Mouse (Mus musculus) C2C12 (cell line): Measurements from ENCODE around the gene Sh3tc1. TPM values are rescaled to one million over a fixed set of nuclear protein-coding genes. Genes with fewer than 3 reads are reported as not detected.

ENCODE experiments used
- H3K27me3 ChIP-seq: one replicate; pipeline ENCODE4 v1.6.1; 2011; ENCODE audit not compliant: control insufficient read depth, insufficient read depth, insufficient read length
- H3K36me3 ChIP-seq: one replicate; pipeline ENCODE4 v1.6.1; 2011; ENCODE audit not compliant: control insufficient read depth, insufficient read depth
- H3K4me3 ChIP-seq: one replicate; pipeline ENCODE4 v1.5.1; 2011; ENCODE audit warnings: mild to moderate bottlenecking, control low read depth; ENCODE audit not compliant: poor library complexity, insufficient read depth, severe bottlenecking
- H3K79me2 ChIP-seq: one replicate; pipeline ENCODE4 v1.6.1; 2011; ENCODE audit not compliant: control insufficient read depth, insufficient read depth
- H3K79me3 ChIP-seq: one replicate; pipeline ENCODE4 v1.6.1; 2011; ENCODE audit warnings: low read depth, control low read depth
- H3ac ChIP-seq: one replicate; pipeline ENCODE3; 2011; ENCODE audit warnings: low read depth; ENCODE audit not compliant: control insufficient read depth, insufficient read length
- CEBPB ChIP-seq: IDR thresholded peaks from one replicate; pipeline ENCODE4 v1.6.1; 2011; ENCODE audit warnings: low read depth, mild to moderate bottlenecking, control low read depth, moderate library complexity
- CTCF ChIP-seq: IDR thresholded peaks from one replicate; pipeline ENCODE4 v1.5.1; 2011; ENCODE audit not compliant: control insufficient read depth, insufficient read depth, insufficient read length
- FOSL1 ChIP-seq: IDR thresholded peaks from one replicate; pipeline ENCODE4 v1.8.0; 2011; ENCODE audit warnings: mild to moderate bottlenecking, low read length; ENCODE audit not compliant: poor library complexity, insufficient read depth, severe bottlenecking
- MAX ChIP-seq: IDR thresholded peaks from one replicate; pipeline ENCODE4 v1.6.1; 2011; ENCODE audit warnings: mild to moderate bottlenecking, control low read depth
- MYOD1 ChIP-seq: IDR thresholded peaks from one replicate; pipeline ENCODE4 v1.6.1; 2011; ENCODE audit warnings: low read depth; ENCODE audit not compliant: control insufficient read depth, insufficient read length
- MYOG ChIP-seq: IDR thresholded peaks from one replicate; pipeline ENCODE4 v1.6.1; 2011; ENCODE audit not compliant: control insufficient read depth, insufficient read length; ENCODE audit errors: extremely low read depth
- USF1 ChIP-seq: IDR thresholded peaks from one replicate; pipeline ENCODE4 v1.6.1; 2011; ENCODE audit warnings: low read depth, mild to moderate bottlenecking, control low read depth, moderate library complexity
- polyA plus RNA-seq: library from polyadenylated mRNA; unstranded; fragments of >200 nt; fragmentation: generic; extraction: Trizol; gene quantifications from one replicate; pipeline ENCODE4 v1.2.1, GENCODE M21; 2012; ENCODE audit warnings: missing spikeins

Gene Sh3tc1
- polyA plus RNA-seq, 1 experiment: 0.20 TPM

DNA sequence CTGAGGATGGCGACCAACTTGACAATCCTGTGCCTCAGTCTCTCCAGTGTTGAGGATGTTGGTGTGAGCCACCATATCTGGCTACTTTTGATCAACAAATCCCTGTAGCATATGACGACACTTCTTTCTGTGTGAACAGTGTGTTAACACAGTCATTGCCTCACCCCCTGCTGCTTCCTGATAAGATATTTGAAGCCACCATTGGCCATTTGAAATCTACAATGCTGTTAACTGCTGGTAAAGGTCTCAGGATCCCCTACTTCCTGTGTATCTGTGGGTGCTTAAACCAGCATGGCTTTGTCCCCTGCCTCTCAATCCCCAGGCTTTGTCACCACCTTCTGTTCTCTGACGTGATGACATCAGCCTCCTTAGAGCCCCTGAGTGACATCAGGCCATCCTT lies 54.7 kb downstream of the Sh3tc1 start:
- Histone ChIP-seq H3K79me2 (no peaks in the 10 kb centered on the region), H3K79me3 (no peaks in the 10 kb centered on the region), H3K4me3 (no peak overlapping the region), H3K36me3 (no peaks in the 10 kb centered on the region), H3K27me3 (no peaks in the 10 kb centered on the region), H3ac (no peak overlapping the region)
- TF ChIP-seq CEBPB: no peak

DNA sequence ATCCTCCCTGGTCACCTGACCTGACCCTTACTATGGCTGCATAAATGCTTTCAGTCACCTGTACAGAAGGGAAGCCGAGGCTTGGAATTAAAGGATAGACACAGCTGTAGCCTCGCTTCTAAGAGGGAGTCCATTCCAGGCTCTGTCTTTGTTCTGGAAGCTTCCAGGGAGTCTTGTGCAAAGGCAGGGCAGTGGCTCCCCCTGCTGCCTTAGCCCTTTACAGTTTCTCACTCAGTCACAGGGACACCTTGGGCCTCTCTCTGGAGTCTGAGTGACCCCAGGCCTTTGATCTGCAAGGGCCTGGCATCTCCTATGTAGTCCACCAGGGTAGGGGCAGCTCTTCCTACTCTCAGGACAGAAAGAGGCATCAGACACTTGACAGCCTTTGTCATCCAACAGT lies 58.8 kb downstream of the Sh3tc1 start:
- Histone ChIP-seq H3K27me3 (peaks cover 4% of the 10 kb centered on the region), H3K79me3 (no peaks in the 10 kb centered on the region), H3K79me2 (no peaks in the 10 kb centered on the region), H3K4me3 (no peak overlapping the region), H3ac (no peak overlapping the region), H3K36me3 (no peaks in the 10 kb centered on the region)
- TF ChIP-seq CTCF: peak; percentile 22
- TF ChIP-seq USF1: no peak
- no peak for TF ChIP-seq CEBPB
- no peak for TF ChIP-seq FOSL1

GRCm38 (mm10) chr5:35679256-35680155 lies 60.3 kb downstream of the Sh3tc1 start, which contains the start of gene Htra3:
Gene Htra3, minus strand, starts transcription at chr5:35679782.
- Histone ChIP-seq H3K4me3 (no peak within 1 kb of the TSS), H3K79me3 (no peaks in the 10 kb centered on the region), H3ac (no peak within 1 kb of the TSS), H3K27me3 (peaks cover 4% of the 10 kb centered on the region), H3K36me3 (no peaks in the 10 kb centered on the region), H3K79me2 (no peaks in the 10 kb centered on the region)
- TF ChIP-seq MYOD1: no peak
- no peak for TF ChIP-seq CTCF
- no peak for TF ChIP-seq CEBPB
- TF ChIP-seq MAX: no peak
- no peak for TF ChIP-seq FOSL1
- no peak for TF ChIP-seq USF1
- no peak for TF ChIP-seq MYOG

- H3ac ChIP-seq: no peak overlapping the region
- no peaks in the 10 kb centered on the region for H3K79me2 ChIP-seq
- no peak for TF ChIP-seq USF1
- TF ChIP-seq MYOD1: no peak
- no peak for TF ChIP-seq MYOG
- no peak for TF ChIP-seq CTCF
- no peak for TF ChIP-seq CEBPB
- no peak for TF ChIP-seq MAX
- TF ChIP-seq FOSL1: no peak
- no peak overlapping the region for H3K4me3 ChIP-seq
- no peaks in the 10 kb centered on the region for H3K36me3 ChIP-seq
- peaks cover 4% of the 10 kb centered on the region for H3K27me3 ChIP-seq
- no peaks in the 10 kb centered on the region for H3K79me3 ChIP-seq
These were observed 62.8 kb downstream of the Sh3tc1 start for GRCm38 (mm10) chr5:35676964-35677363.

GRCm38 (mm10) chr5:35674081-35674555 lies 65.7 kb downstream of the Sh3tc1 start:
- TF ChIP-seq USF1 (peak; percentile 31), FOSL1 (no peak), MYOD1 (no peak), MYOG (no peak)

GRCm38 (mm10) chr5:35673086-35673485 lies 66.7 kb downstream of the Sh3tc1 start:
- H3K79me3 ChIP-seq: no peaks in the 10 kb centered on the region
- no peaks in the 10 kb centered on the region for H3K27me3 ChIP-seq
- H3ac ChIP-seq: no peak overlapping the region
- H3K4me3 ChIP-seq: no peak overlapping the region
- H3K79me2 ChIP-seq: no peaks in the 10 kb centered on the region
- H3K36me3 ChIP-seq: no peaks in the 10 kb centered on the region
- TF ChIP-seq CTCF: no peak
- TF ChIP-seq MYOD1: no peak
- TF ChIP-seq MYOG: no peak
- peak; percentile 5 for TF ChIP-seq CEBPB
- TF ChIP-seq USF1: no peak
- peak; percentile 99 for TF ChIP-seq FOSL1
- TF ChIP-seq MAX: no peak

More at GRCm38 (mm10) chr5:35674081-35674555, 65.7 kb downstream of the Sh3tc1 start:
- Histone ChIP-seq H3K36me3 (no peaks in the 10 kb centered on the region), H3K79me3 (no peaks in the 10 kb centered on the region), H3K4me3 (no peak overlapping the region), H3K27me3 (peaks cover 4% of the 10 kb centered on the region), H3ac (no peak overlapping the region), H3K79me2 (no peaks in the 10 kb centered on the region)
